Mouse (Mus musculus) layer of hippocampus, postnatal 36 days (tissue): ENCODE data around the gene Osbpl9. TPM values are rescaled to one million over a fixed set of nuclear protein-coding genes. Genes with fewer than 3 reads are reported as not detected.

Experiments used
- DNase-seq, 2 experiments: peaks; one replicate each; pipeline ENCODE4 v3.0.0; 2022
- total RNA-seq, 2 experiments: library from RNA; stranded (reverse); gene quantifications; 2 replicates each; pipeline ENCODE4 v1.2.3; 2021

The Osbpl9 gene
- total RNA-seq, 2 experiments from 2014 or later = 50.6 to 54.0 TPM

- no peak for DNase-seq
These were observed 98.8 kb downstream of the Osbpl9 start for GRCm38 (mm10) chr4:109103145-109103883.

- no peak for DNase-seq
These were observed 99.5 kb downstream of the Osbpl9 start for GRCm38 (mm10) chr4:109102574-109102973.

DNA sequence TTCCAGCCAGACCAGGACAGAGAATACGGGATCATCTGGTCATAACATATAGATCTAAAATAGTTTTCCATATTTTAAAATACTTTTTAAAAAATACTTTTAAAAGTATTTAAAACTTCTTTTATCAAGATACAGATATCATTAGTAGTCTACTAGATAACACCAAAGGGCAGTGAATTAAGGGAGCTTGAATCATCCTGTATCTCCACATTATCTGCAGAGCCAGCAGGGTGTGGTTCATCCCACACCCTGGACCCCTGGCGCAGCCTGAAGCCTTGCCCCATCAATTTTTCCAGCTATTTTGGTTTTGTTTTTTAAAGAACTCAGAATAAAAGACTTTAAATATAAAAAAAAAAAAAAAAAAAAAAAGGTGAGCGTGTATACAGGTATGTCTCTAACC lies 103.2 kb downstream of the Osbpl9 start:
- no peak for DNase-seq

DNA sequence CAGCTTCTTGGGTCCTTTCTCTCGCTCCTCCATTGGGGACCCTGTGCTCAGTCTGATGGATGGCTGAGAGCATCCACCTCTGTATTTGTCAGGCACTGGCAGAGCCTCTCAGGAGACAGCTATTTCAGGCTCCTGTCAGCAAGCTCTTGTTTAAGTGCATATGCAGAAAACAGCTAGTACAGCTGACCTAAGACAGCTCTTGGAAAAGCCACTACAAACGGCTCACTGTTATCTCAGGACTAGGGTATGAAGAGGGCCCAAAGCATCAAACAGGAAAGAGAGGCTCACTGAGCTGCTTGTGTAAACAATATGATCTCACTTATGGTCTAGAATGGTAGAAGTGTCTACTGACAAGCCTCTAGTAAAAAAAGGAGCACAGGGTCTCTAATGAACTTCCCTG lies 107.8 kb downstream of the Osbpl9 start:
- DNase-seq = no peak

DNA sequence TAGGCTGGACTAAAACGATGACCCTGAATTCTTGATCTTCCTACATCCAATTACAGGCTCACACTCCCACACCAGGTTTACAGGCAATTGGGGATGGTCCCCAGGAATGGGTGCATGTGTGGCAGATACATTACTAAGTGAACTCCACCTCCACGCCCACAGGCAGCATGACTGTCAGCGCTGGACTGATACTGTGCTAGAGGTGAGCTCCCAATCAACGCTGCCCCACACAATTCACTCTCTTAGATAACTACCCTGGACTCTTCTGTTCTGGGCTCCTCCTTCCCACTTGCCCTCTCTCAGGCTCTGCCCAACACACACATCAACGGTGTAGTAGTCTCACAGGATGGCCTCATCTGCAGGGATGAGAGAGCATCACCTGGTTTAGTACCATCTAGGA lies 109.7 kb downstream of the Osbpl9 start:
- no peak for DNase-seq

GRCm38 (mm10) chr4:109091241-109091777 lies 110.8 kb downstream of the Osbpl9 start:
- DNase-seq = no peak

DNA sequence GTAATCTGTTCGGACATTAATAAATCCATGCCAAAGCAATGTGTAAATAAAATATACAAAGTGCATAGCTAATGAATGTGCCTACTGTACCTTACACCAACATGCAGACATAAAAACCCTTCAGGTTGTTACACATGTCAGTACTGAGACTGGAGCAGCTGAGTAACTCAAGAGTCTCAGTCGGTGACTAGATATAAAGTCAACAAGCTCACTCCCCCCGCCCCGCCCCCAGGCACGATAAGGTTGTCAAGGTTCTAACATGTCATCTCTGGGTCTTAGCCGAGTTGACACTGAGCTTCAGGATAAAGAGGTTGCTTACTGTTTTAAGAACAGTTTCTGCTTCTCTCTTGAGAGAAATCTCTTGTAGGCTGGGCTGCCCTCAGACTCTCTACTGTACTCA lies 112.1 kb downstream of the Osbpl9 start:
- DNase-seq = no peak

- no peak for DNase-seq
These were observed 112.9 kb downstream of the Osbpl9 start for GRCm38 (mm10) chr4:109089171-109089570.

GRCm38 (mm10) chr4:109080118-109080517 lies 122.0 kb downstream of the Osbpl9 start:
- DNase-seq = no peak

DNA sequence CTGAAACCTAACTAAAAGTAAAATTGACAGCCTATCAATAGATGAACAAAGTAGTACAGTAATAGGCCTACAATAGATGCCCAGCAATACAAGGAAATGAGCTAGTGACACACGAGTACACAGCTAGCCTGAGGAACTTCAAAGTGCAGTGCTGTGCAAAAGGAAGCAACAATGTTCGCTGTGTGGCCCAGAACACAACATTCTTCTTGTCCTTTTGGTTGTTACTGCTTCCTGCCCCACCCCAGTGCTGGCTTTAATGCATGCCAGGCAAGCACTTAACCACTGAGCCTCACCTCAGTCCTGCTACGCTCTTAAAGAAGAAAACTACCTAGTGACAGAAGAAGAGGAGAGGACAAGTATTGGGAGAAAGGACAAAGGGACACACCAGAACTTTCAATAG lies 122.4 kb downstream of the Osbpl9 start:
- no peak for DNase-seq

GRCm38 (mm10) chr4:109078941-109079340 lies 123.1 kb downstream of the Osbpl9 start:
- no peak for DNase-seq

DNA sequence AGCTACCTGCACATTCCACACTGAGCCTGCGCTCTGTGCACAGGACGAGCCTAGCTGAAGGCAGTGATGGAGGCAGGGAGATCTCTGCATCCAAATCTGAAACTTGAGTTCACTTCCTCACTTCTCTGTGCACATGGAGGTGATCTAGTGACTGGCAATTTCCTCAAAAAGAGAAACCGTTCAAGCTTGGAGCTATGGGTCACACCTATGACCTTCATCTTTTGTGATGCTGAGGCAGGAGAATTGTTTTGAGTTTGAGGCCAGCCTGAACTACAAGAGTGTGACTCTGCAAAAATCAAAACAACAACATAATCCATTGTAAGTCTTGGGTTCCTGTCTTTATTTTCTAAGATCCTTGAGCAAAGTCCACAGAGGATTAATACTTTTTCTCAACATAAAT lies 128.8 kb downstream of the Osbpl9 start:
- no peak for DNase-seq

GRCm38 (mm10) chr4:109072891-109073290 lies 129.2 kb downstream of the Osbpl9 start:
- DNase-seq = no peak

DNA sequence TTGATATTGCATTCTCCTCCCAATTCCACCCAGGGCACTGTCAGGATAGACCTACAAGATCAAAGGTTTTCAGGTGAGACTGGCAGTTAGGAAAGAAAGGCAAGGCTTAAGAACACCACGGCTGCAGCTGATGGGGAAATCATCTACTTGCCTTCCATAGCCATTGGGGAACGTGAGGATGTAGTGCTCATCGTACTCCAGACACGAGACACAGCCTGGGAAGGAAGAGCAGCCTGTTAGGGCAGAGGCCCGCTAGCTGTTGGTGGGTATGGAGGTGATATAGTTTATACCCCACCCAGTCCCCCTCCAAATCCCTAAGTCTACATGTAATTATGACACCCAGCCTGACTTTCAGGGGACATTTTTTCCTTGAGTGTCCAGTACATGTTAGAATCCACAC lies 136.4 kb downstream of the Osbpl9 start:
- DNase-seq = no peak

DNA sequence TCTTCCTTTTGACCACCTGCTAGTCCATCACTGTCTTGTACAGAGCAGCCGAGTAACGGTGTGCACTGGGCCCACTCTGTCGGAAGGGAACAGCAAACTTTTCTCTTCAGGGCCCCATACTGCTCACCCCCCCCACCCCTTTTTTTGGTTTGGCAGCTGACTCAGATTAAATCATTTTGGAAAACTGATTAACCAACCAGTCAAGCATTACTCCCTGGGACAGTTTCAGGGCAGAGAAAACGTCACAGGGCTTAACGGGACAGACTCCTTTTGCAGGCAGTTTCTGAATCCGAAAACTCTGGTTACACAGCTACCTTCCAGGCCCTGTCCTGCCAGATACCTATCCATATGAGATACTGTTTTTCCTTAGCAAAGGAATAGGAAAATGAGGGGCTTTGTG lies 137.1 kb downstream of the Osbpl9 start:
- no peak for DNase-seq

DNA sequence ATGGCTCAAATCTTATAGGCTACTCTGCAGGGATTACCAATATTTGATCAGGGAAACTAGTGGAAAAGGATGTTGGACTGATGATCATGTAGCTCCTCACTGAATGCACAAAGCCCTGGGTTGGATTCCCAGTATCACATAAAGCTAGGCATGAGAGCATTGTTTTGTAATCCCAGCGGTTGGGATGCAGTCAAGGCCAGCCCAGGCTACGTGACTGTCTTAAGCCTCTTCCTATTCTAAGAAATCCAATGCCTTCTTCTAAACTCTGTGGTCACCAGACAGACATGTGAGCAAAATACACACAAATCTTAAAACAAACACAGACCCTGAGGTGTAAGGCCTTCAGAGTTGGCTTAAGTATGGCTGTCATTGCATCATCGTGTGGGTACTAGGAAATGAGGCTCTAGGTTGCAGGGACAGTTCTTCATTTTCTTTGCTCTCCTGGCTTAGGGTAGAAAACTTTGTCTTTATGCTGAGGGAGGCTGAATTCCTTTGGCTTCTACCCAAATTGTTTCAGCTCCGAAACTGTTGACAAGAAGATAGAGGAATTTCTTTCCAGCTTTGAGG lies 142.7 kb downstream of the Osbpl9 start:
- DNase-seq = no peak

DNA sequence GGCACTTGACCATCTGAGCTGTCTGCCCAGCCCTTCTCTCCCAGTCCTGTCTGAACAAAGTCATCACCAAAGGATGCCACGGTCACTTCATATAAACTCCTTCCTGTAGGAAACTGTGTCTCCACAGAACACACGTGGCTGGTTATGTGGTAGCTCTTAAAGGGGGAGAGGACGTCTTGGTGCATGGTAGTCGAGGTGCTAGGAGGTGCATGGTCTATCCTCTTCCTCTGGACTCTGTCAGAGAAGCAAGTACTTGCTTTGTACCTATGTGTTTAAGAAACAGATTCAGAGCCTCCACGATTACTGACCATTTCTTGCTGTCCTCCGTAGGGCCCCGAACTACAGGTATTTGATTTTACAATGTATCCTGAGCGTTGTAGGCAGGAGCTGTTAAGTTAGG lies 144.4 kb downstream of the Osbpl9 start:
- DNase-seq = no peak

DNA sequence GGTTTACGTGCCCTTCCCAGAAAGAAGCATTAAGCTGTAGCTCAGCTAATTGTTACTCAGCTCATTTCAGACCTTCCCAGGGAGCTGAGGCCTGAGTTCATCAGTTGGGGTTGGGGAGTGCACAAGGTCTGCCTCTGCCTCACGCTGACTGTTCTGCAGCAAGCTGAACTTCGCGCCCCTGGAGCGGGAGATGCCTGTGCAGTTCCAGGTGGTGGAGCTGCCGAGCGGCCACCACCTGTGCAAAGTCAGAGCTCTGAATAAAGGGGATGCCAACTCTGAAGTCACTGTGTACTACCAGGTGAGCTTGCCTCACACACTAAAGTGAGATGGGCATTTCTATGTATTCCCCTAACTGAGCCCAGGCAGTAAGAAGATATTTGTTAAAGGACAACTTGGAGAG lies 145.7 kb downstream of the Osbpl9 start:
- DNase-seq = no peak

DNA sequence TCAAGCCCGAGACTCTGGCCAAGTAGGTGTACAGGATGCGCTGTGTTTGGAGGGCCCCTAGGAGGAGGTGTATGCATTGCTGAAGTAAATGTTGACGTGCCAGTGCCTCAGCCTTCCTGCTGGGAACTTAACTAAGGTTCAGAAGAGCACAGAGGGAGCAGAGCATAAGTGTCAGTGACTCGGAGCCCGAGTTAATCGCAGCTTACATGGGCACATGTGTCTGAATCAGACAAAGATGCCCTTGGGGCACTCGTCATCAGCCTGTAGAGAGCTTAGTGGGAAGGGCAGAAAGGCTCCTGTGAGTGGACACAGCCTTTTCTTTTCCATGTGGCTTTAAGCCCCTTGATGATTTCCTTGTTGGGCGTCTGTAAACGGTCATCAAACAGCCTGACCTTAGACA lies 148.1 kb downstream of the Osbpl9 start:
- no peak for DNase-seq

- no peak for DNase-seq
These were observed 149.8 kb downstream of the Osbpl9 start for GRCm38 (mm10) chr4:109052282-109052681.

GRCm38 (mm10) chr4:109048258-109048657 lies 153.8 kb downstream of the Osbpl9 start:
- no peak for DNase-seq

DNA sequence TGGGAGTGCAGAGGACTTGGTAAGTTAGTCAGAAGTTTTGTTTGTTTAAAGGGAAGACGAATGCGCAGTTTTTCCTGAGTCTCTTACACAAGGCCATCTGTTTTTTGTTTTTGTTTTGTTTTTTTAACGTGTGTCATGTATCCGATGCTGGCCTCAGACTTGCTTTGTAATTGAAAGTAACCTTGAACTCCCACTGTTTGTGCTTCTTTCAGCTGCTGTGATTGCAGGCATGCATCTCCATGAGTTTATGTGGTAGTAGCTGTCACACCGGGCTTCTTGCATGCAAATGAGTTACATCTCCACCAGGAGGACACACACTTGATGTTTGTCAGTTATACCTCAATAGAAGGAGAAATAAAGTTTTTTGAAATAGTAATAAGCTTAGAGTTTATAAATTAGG lies 158.3 kb downstream of the Osbpl9 start:
- no peak for DNase-seq

DNA sequence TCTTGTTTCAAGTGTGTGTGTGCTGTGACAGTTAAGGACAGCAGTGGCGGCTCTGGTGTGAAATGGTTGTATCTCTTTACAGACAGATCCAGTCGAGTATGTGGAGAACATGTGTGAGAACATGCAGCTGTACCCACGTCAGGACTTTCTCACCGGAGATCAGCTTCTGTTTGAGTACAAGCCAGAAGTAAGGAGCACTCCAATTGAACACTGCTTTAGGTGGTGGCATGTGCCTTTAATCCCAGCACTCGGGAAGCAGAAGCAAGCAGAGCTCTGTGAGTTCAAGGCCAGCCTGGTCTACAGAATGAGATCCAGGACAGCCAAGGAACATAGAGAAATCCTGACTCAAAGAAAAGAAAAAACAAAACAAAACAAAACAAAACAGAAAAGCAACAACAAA lies 158.8 kb downstream of the Osbpl9 start:
- no peak for DNase-seq

- no peak for DNase-seq
These were observed 159.3 kb downstream of the Osbpl9 start for GRCm38 (mm10) chr4:109042739-109043138.
